Mouse (Mus musculus) right cerebral cortex, postnatal 4 days (tissue): ENCODE measurements around the gene Gm4884.
"Not testable (repeated sequence)": the region's sequence is repeated elsewhere in the genome, so short reads cannot be mapped to it uniquely, and the experiment has no call there.

Source experiments
- DNase-seq: peaks from one replicate; pipeline ENCODE4 v3.0.0-alpha.2; 2022

Gene Gm4884

GRCm38 (mm10) chr7:41032419-41032818 lies at the start of gene Gm4884:
Gene Gm4884, plus strand, starts transcription at chr7:41032719.
- DNase-seq: not testable (repeated sequence)

GRCm38 (mm10) chr7:40987243-40987642 lies 45.3 kb upstream of the Gm4884 start, which contains the start of gene 4930433I11Rik:
Gene 4930433I11Rik, plus strand, starts transcription at chr7:40987543.
- DNase-seq: no peak

- not testable (repeated sequence) for DNase-seq
Measured at GRCm38 (mm10) chr7:41044058-41044457, 11.5 kb downstream of the Gm4884 start.
